Comparison of ENCODE assay signal across 20 mouse cellular contexts in genomic region chr6:114787606-114788005, GRCm38 (mm10).
"Had no signal": no experiment of that assay in that cellular context is flagged by ENCODE, and none has a peak within 500 bp of the region (broad histone marks: within the 10 kb centered on the region; RNA-seq: fewer than 3 reads in every experiment).

No protein-coding gene starts in this region.

- H3K4me3 ChIP-seq: layer of hippocampus, adult 2 months; left cerebral cortex, adult 2 months; lung, embryonic 15.5 days; midbrain, embryonic 12.5 days; midbrain, embryonic 15.5 days; neural tube, embryonic 13.5 days; stomach, embryonic 15.5 days had no signal

- H3K27ac ChIP-seq: kidney, postnatal 0 days; left cerebral cortex, adult 2 months; liver, embryonic 14.5 days; lung, embryonic 15.5 days; macrophage; midbrain, embryonic 12.5 days; midbrain, embryonic 15.5 days; neural tube, embryonic 13.5 days; stomach, embryonic 15.5 days had no signal

- ATAC-seq: midbrain, embryonic 15.5 days had no signal

- H3K36me3 ChIP-seq: lung, embryonic 15.5 days; midbrain, embryonic 12.5 days; midbrain, embryonic 15.5 days; neural tube, embryonic 13.5 days; stomach, embryonic 15.5 days had no signal

- DNase-seq: kidney, postnatal 25 days; layer of hippocampus, adult 9-11 months; layer of hippocampus, postnatal 36 days; lung, adult 18-20 months; lung, postnatal 14 days; retina, postnatal 1 day; right cerebral cortex, postnatal 25 days; spleen, adult 18-20 months; thymus, postnatal 25 days had no signal

- H3K9ac ChIP-seq: liver, embryonic 14.5 days; lung, embryonic 15.5 days; midbrain, embryonic 12.5 days; midbrain, embryonic 15.5 days; neural tube, embryonic 13.5 days; stomach, embryonic 15.5 days had no signal

- H3K4me2 ChIP-seq: liver, embryonic 11.5 days; lung, embryonic 15.5 days; midbrain, embryonic 12.5 days; midbrain, embryonic 15.5 days; neural tube, embryonic 13.5 days; stomach, embryonic 15.5 days had no signal

- H3K9me3 ChIP-seq: lung, embryonic 15.5 days; midbrain, embryonic 12.5 days; midbrain, embryonic 15.5 days; neural tube, embryonic 13.5 days; stomach, embryonic 15.5 days had no signal

- H3K27me3 ChIP-seq: lung, embryonic 15.5 days; midbrain, embryonic 12.5 days; midbrain, embryonic 15.5 days; neural tube, embryonic 13.5 days; stomach, embryonic 15.5 days had no signal
